Mouse (Mus musculus) megakaryocyte-erythroid progenitor cell, adult 5-6 weeks (primary cell): ENCODE measurements around the gene Olfr221. TPM values are rescaled to one million over a fixed set of nuclear protein-coding genes. Genes with fewer than 3 reads are reported as not detected.

Experiments used
- total RNA-seq, 2 experiments: library from RNA; stranded (forward) in 1 of 2; stranded (reverse) in 1 of 2; fragments of 200-1000, 215-1000 nt in 1 of 2; fragments of >200 nt in 1 of 2; fragmentation: Nextera tagmentation in 1 of 2; gene quantifications; 2 replicates each; pipeline ENCODE4 v1.2.3; 2014 to 2017

Olfr221 gene
- total RNA-seq, 2 experiments from 2014 or later = not detected

Other genes with a start within 250 kb of the Olfr221 start
- gene AY358078, start 242.4 kb downstream of the Olfr221 start, total RNA-seq (2014; fragmentation: Nextera tagmentation) = not detected in 2 replicates
- gene AY358078, start 242.4 kb downstream of the Olfr221 start, total RNA-seq (2017) = not detected in 2 replicates
- not detected in 2 replicates for gene Ear6, start 188.8 kb downstream of the Olfr221 start, total RNA-seq (2014; fragmentation: Nextera tagmentation)
- not detected in 2 replicates for gene Ear6, start 188.8 kb downstream of the Olfr221 start, total RNA-seq (2017)
- gene Mettl17, start 157.6 kb downstream of the Olfr221 start, total RNA-seq (2014; fragmentation: Nextera tagmentation) = 23.4 and 33.9 TPM in 2 replicates
- gene Mettl17, start 157.6 kb downstream of the Olfr221 start, total RNA-seq (2017) = 9.5 and 13.7 TPM in 2 replicates
- gene Slc39a2, start 149.6 kb downstream of the Olfr221 start, total RNA-seq (2014; fragmentation: Nextera tagmentation) = 0.69 and 1.4 TPM in 2 replicates
- gene Slc39a2, start 149.6 kb downstream of the Olfr221 start, total RNA-seq (2017) = not detected in 2 replicates
- 1.9 and 11.1 TPM in 2 replicates for gene Ndrg2, start 128.3 kb downstream of the Olfr221 start, total RNA-seq (2014; fragmentation: Nextera tagmentation)
- gene Ndrg2, start 128.3 kb downstream of the Olfr221 start, total RNA-seq (2017) = 2.1 and 3.4 TPM in 2 replicates
- gene Tppp2, start 124.0 kb downstream of the Olfr221 start, total RNA-seq (2014; fragmentation: Nextera tagmentation) = not detected in 2 replicates
- not detected in 2 replicates for gene Tppp2, start 124.0 kb downstream of the Olfr221 start, total RNA-seq (2017)
- gene Rnase13, start 119.7 kb downstream of the Olfr221 start, total RNA-seq (2014; fragmentation: Nextera tagmentation) = not detected in 2 replicates
- gene Rnase13, start 119.7 kb downstream of the Olfr221 start, total RNA-seq (2017) = not detected in 2 replicates
- 25.4 and 35.5 TPM in 2 replicates for gene Arhgef40, start 57.7 kb downstream of the Olfr221 start, total RNA-seq (2014; fragmentation: Nextera tagmentation)
- 5.1 and 39.4 TPM in 2 replicates for gene Arhgef40, start 57.7 kb downstream of the Olfr221 start, total RNA-seq (2017)
- not detected in 2 replicates for gene Tmem253, start 26.8 kb downstream of the Olfr221 start, total RNA-seq (2014; fragmentation: Nextera tagmentation)
- gene Tmem253, start 26.8 kb downstream of the Olfr221 start, total RNA-seq (2017) = not detected in 2 replicates
- gene Zfp219, start 21.7 kb downstream of the Olfr221 start, total RNA-seq (2014; fragmentation: Nextera tagmentation) = 8.6 and 15.1 TPM in 2 replicates
- gene Zfp219, start 21.7 kb downstream of the Olfr221 start, total RNA-seq (2017) = 4.8 and 30.1 TPM in 2 replicates
- gene Hnrnpc, start 61.6 kb upstream of the Olfr221 start, total RNA-seq (2014; fragmentation: Nextera tagmentation) = 371 and 420 TPM in 2 replicates
- gene Hnrnpc, start 61.6 kb upstream of the Olfr221 start, total RNA-seq (2017) = 758 and 809 TPM in 2 replicates
- gene Rpgrip1, start 68.2 kb upstream of the Olfr221 start, total RNA-seq (2014; fragmentation: Nextera tagmentation) = 1.2 and 9.1 TPM in 2 replicates
- gene Rpgrip1, start 68.2 kb upstream of the Olfr221 start, total RNA-seq (2017) = 5.9 and 7.1 TPM in 2 replicates
- 111 and 153 TPM in 2 replicates for gene Supt16, start 155.0 kb upstream of the Olfr221 start, total RNA-seq (2014; fragmentation: Nextera tagmentation)
- 297 and 346 TPM in 2 replicates for gene Supt16, start 155.0 kb upstream of the Olfr221 start, total RNA-seq (2017)
- gene Chd8, start 215.3 kb upstream of the Olfr221 start, total RNA-seq (2014; fragmentation: Nextera tagmentation) = 108 and 137 TPM in 2 replicates
- gene Chd8, start 215.3 kb upstream of the Olfr221 start, total RNA-seq (2017) = 52.5 and 86.4 TPM in 2 replicates
- gene Tox4, start 236.7 kb upstream of the Olfr221 start, total RNA-seq (2014; fragmentation: Nextera tagmentation) = 24.9 and 26.9 TPM in 2 replicates
- gene Tox4, start 236.7 kb upstream of the Olfr221 start, total RNA-seq (2017) = 29.7 and 32.5 TPM in 2 replicates
- gene Rab2b, start 237.1 kb upstream of the Olfr221 start, total RNA-seq (2014; fragmentation: Nextera tagmentation) = 5.3 and 6.9 TPM in 2 replicates
- gene Rab2b, start 237.1 kb upstream of the Olfr221 start, total RNA-seq (2017) = 4.8 and 14.1 TPM in 2 replicates